Mouse (Mus musculus) inflammation-experienced regulatory T-cells, adult 16 weeks (primary cell): Measurements from ENCODE around the gene Aif1. TPM values are rescaled to one million over a fixed set of nuclear protein-coding genes. Genes with fewer than 3 reads are reported as not detected.

Experiments used
- polyA plus RNA-seq: library from polyadenylated mRNA; unstranded; fragments of 100-300 nt; shearing (Covaris generic); gene quantifications from one replicate; pipeline ENCODE4 v1.2.1, GENCODE M21; 2017

Aif1 gene
- 7.4 TPM for polyA plus RNA-seq

DNA sequence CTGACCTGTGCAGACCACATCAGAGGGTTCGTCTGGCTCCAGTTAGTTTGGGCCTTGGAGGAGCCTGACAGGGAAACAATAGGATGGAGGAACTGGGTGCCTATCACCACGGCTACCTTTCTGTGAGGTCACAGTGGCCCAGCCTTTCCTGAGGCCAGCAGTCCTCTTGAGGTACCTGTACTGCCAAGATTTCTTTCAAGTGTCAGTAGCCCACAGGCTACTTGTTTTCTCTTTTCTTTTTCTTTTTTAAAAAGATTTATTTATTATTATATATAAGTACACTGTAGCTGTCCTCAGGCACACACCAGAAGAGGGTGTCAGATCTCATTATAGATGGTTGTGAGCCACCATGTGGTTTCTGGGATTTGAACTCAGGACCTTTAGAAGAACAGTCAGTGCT is at the start of gene Aif1:
Aif1 (minus strand) TSS at position 101 of the 400 bp plus-strand sequence.

DNA sequence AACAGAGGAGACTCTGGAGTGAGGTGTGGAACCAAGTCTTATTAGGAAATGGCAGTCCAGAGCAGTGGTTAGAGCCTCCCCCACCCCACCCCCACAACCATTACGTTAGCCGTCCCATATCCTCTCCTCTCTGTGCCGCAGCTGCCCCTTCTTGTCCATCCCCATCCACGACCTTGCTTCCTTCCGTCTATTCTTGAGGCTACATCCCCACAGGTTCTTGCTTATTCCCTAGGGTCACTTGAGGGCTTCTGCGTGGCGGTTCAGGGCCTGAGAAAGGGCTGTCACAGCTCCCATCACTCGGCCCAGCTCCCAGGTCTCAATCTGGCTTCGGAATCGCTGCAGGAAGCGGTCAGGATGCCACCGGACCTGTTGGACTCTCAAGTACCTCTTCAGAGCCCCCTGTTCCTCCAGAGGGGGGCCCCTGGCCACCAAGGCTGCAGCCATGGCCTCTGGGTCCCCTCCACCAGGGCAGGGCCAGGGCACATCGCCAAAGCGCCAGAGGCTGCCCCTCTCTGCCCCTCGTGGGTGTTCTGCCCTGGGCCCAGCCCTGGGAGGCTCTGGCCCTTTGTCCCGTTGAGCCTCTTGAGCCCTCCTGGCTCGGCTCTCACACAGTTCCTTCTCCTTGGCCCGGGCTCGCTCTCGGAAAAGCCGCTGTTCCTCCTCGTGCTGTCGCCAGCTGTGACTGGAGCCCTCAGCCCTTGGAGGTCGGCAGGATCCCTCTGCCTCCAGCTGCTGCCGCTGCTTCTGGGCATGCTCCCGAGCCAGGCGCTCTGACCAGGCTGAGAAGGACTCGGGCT is 44.5 kb upstream of the Aif1 start, which contains the start of gene Gm16181:
Gm16181 (plus strand) TSS at position 679 of the 797 bp plus-strand sequence.

DNA sequence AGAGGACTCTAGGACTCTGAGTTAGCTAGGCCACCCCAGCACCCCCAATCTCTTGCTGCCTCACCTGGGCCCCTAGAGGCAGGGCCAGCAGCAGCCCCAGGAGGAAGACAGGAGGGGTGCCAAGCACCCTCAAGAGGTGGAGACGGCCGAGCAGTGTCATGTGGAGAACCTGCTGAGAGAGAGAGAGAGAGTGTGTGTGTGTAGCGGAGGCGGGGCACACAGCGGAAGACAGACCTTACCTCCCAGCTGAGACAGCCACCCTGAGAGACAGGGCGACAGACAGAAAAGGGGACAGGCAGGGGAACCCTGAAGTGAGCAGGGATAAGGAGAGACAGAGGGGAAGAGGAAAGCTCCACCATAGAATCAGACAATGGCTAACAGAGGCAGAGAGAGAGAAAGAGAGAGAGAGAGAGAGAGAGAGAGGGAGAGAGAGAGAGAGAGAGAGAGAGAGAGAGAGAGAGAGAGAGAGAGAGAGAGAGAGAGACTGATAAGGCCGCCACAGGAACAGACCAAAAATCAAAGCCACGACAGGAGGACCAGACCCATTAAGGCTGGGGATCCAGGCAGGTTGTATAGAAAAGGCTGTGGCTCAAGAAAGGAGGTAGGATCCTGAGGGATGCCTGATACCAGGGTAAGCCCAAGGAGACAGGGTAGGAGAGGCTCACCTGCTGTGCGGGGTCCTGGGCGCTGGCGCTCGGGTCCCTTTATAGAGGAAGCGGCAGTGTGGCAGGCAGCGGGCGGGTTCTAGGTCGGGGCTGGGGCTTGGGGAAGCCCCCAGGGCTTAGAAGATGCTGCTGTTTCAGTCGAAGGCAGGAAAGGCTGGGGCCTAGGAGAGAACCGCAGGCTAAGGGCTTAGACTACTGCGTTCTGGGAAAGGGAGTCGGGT is 28.9 kb upstream of the Aif1 start, which contains the start of gene Lta:
Lta (minus strand) TSS at position 858 of the 886 bp plus-strand sequence.

DNA sequence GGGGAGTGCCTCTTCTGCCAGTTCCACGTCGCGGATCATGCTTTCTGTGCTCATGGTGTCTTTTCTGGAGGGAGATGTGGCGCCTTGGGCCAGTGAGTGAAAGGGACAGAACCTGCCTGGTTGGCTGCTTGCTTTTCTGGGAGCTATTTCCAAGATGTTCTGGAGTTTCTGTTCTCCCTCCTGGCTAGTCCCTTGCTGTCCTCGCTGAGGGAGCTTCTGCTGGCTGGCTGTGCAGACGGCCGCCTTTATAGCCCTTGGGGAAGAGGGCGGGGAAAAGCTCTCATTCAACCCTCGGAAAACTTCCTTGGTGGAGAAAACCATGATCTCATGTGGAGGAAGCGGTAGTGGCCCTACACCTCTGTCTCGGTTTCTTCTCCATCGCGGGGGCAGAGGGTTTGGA is 25.9 kb upstream of the Aif1 start, which contains the start of gene Tnf:
Tnf (minus strand) TSS at position 221 of the 400 bp plus-strand sequence.

DNA sequence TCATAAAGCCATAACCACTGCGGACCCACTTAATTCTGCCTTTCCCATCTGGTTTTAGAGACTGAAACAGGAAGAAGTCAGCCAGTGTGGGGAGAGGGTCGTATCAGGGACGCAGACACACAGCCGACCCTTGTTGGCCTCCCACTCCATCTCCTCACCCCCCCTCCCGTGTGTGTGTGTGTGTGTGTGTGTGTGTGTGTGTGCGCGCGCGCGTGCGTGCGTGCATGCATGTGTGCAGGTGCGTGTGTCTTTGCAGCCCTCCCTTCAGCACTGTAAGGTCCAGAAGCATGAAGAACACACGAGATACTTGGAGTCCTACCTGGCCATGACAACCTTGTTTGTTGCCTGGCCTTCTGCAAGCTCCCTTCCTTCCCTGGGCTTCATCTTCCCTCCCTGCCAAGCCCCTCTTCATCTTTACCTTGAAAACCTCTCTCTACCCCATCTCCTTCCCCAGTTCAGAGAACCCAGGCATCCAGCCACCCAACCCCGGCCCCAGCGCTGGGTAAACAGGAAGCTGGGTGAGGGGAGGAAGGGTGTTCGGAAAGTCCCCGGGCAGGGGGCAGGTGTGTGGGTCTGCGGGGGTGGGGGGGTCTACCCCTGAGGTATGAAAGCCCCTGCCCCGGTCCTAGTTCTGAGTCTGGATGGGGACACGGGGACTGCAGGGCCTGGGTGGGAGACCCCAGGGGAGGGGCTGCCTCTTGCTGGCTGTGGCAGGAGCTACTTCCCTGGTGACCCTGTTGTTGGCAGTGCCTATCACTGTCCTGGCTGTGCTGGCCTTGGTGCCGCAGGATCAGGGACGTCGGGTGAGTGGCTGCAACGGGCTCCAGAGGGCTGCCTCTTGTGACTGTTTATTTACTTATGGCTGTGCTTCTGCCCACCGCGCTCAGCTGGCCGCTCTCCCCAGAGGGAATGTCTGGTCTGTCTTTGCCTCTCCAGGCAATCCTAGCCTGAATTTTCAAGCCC is 18.3 kb upstream of the Aif1 start, which contains the start of gene Ltb:
Ltb (plus strand) TSS at position 559 of the 963 bp plus-strand sequence.

DNA sequence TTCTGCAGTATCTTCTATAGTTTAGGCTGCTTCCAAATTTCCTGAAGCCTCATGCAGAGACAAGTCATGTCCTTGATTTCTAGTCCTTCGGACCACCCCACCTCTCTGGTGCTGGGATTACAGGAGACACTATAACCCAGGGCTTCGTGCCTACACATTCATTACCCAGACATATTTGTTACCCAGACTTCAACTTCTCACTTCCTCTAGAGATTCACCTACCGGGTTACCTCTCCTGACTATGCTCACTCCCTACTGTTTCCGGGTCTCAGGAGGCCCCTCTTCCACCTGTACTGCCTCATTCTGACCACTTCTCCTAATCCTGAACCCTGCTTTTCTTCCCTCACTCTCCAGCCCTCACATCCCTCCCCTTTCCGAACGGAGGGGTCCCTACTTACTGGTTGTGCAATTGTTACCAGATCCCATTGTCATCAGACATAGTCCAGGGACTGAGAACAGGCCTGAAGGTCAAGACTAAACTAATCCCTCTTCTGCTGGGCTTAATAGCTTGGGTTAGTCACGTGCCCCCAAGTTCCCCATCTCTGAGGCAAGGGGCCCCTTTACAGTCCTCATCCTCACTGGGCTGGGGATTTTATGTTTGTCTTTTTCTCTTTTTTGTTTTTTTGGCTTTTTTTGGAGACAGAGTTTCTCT is 12.2 kb upstream of the Aif1 start, which contains the start of gene Lst1:
Lst1 (minus strand) TSS at position 481 of the 652 bp plus-strand sequence.

DNA sequence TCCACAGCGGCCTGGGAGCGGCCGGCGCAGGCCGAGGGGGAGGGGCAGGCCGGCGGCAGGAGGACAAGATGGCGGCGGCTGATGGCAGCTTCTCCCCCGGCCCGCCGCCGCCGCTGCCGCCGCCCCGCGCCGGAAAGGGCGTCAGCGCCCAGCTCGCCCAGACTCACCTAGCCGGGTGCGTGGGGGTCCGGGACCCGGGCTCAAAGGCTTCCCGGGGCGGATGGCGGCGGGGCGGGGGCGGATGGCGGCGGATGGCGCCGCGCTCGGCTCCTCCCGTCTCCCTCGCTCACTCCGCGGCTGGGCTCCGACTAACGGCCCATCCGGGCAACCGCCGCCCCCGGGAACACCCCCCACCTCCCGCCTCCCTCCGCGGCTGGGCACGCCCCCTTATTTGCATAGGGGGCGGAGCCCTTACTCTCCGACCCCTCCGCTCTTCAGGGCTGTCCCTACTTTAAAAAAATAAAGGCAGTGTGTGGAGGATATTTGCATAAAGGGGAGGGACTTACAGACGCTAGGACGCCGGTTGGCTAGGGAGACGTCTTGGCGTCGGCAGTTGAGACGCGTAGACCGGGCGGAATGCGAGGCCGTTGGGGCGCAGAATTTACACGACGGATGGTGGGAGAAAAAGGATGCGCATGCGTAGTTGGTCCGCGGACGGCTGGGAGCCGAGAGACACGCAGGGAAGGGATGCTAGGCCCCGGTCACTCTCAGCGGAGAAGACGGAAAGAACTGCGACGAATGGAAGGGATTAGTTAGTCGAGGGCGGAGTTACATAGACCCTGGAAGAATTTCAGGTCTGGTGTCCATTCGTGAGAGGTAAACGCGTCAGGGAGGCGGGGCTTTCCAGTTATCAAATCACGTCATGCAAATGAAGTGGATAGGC is 11.1 kb downstream of the Aif1 start, which contains the start of gene Prrc2a:
Prrc2a (minus strand) TSS at position 330 of the 883 bp plus-strand sequence.

DNA sequence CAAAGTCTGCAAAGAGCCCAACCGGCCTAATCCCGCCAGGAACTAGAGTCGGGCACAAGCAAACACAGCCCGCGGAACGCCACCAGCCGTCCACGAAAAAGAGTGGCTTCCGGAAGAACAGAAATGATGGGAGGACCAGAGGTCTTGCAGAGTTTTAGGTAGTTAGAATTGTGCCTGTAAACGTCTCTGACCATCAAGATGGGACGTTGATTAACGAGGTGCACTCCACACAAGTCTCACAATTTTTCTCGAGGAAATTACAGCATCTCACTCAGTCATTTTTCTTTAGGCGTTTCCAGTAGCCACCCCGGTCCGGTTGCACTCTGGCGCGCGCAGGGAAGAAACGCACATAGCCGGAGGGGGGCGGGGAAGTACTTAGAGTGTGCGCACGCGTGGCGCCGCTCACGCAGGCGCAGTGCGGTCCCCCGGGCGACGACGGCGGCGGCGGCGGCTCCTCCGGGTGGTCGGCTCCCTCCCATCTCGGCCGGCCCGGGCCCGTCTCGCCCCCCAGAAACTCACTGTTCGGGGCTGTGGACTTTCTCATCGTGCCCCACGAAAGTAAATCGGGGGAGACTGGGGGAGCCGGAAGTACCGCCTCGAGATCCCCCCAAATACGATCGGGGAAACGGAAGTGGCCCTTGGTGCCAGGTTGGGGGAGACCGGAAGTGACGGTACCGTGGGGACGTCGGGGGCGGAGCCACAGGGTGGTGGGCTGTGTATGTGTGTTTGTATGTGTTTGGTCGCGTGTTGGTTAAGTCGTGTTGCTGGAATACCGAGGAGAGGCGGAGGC is 40.9 kb downstream of the Aif1 start, which contains the start of gene Bag6:
Bag6 (plus strand) TSS at position 378 of the 790 bp plus-strand sequence.

DNA sequence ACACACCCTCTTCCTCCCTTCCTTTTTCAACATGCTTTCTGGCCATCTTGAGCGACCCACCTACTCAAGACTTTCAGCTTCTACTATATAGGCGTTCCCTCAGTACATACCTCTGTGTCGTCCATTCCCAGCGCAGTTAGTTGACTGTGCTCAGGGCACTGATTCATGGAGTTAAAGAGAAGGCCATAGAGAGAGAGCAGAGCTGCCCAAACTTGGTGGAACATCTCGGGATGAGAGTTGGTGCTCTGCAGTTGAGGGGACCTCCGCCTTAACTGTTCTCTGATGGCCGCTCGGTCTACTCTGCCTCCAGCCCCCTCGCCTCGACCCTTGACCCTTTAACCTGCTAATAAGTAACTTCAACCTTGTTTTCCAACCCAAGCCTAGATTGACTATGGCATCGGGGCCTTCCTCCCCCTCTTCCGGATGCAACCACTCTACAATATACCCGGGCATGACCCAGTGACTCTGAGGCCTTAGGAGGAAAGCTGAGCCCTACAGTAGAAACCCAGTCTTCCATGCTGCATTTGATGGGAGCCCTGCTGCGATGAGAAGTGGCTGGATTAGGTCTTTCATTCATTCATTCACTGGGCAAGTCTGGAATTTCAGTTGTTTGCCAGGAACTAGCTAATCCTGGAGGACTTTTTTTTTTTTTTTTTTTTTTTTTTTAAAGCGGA is 44.2 kb downstream of the Aif1 start, which contains the start of gene Apom:
Apom (minus strand) TSS at position 551 of the 674 bp plus-strand sequence.

DNA sequence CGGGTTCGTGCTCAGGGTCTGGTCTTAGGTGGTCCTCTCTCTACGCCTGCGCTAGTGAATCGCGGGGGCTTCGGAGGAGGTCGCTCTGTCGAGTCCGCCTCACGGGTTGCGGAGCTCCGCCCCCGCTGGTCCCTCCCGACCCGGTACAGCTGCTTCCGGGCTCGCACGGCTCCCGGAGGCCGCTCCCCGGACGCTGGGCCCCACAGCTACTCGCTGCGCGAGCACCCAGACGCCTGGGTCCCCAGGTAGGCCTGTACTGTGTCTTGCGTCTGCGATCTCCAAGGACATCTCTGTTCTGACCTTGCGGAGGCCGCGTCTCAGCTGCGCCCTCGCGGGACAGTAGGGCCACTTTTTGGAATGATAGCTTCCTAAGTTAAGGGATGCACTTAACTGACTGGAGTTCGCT is 49.7 kb downstream of the Aif1 start, which contains the start of gene D17H6S53E:
D17H6S53E (plus strand) TSS at position 168 of the 406 bp plus-strand sequence.

DNA sequence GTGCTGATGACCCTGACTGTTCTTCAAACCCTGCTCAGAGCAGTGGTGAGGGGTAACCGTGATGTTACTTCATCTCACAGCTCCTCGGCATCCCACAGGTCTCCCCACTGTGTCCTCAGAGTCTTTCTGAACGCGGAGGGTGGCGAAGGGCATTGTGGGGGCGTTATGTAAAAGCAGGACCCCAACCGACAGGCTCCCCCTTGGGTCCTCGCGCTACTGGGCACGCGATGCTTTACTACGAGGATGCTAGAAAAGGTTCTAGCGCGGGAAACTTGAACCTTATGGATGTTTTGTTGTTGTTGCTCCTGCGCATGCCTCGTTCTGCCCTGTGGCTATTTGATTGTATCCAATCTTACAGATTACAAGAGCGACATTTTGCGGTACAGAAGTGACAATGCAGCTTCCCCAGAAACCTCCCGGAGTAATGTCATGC is 54.0 kb downstream of the Aif1 start, which contains the start of gene Csnk2b:
Csnk2b (minus strand) TSS at position 183 of the 433 bp plus-strand sequence.

DNA sequence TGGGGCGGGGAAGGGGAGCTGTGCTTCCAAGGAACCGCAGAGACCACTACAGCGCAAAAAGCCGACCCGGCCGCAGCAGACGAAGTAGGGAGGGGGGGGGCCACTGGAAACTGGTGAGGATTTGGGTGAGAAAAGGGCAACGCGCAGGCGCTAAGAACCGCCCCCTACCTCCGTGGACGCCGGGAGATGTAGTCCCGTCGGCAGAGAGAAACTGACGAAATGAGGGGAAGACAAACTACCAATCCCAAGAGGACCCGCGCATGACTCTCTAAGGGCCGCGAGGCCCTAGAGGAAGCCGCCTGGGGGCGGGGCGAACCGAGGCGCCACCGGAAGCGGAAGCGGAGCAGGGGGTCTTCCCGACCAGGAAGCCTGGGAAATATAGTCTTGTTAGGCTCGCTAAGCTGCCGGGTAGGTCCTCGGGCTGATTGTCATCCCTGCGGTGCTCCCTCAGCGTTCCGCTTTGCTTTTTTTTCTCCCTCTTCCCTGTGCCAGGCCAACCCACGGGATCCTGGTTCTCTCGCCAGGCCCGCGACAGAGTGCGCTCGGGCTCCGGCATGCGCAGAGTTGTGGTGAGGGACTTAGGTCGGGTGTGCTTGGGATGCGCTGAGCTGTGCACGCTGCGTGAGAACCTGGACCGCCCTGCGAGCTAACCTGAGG is 54.6 kb downstream of the Aif1 start, which contains the start of gene Gpank1:
Gpank1 (plus strand) TSS at position 313 of the 657 bp plus-strand sequence.

Other genes with a start within 250 kb of the Aif1 start
- gene Neu1, start 244.8 kb downstream of the Aif1 start, polyA plus RNA-seq, result 107 TPM
- 15.1 TPM for gene Hspa1b, start 216.8 kb downstream of the Aif1 start, polyA plus RNA-seq
- gene Gm20481, start 206.2 kb downstream of the Aif1 start, polyA plus RNA-seq, result not detected
- gene Hspa1a, start 203.9 kb downstream of the Aif1 start, polyA plus RNA-seq, result 4.3 TPM
- gene Hspa1l, start 203.4 kb downstream of the Aif1 start, polyA plus RNA-seq, result 0.13 TPM
- gene Lsm2, start 194.2 kb downstream of the Aif1 start, polyA plus RNA-seq, result 60.3 TPM
- 276 TPM for gene Vars, start 175.1 kb downstream of the Aif1 start, polyA plus RNA-seq
- 0.44 TPM for gene Vwa7, start 159.5 kb downstream of the Aif1 start, polyA plus RNA-seq
- gene Sapcd1, start 148.1 kb downstream of the Aif1 start, polyA plus RNA-seq, result 4.4 TPM
- gene Msh5, start 129.3 kb downstream of the Aif1 start, polyA plus RNA-seq, result 1.5 TPM
- 611 TPM for gene Clic1, start 126.1 kb downstream of the Aif1 start, polyA plus RNA-seq
- 2.5 TPM for gene Ddah2, start 117.0 kb downstream of the Aif1 start, polyA plus RNA-seq
- gene Ly6g6c, start 110.7 kb downstream of the Aif1 start, polyA plus RNA-seq, result not detected
- not detected for gene Mpig6b, start 109.9 kb downstream of the Aif1 start, polyA plus RNA-seq
- not detected for gene Ly6g6e, start 99.2 kb downstream of the Aif1 start, polyA plus RNA-seq
- not detected for gene Ly6g6d, start 98.0 kb downstream of the Aif1 start, polyA plus RNA-seq
- gene Ly6g6f, start 90.5 kb downstream of the Aif1 start, polyA plus RNA-seq, result not detected
- gene Abhd16a, start 86.8 kb downstream of the Aif1 start, polyA plus RNA-seq, result 86.4 TPM
- not detected for gene Ly6g5c, start 67.8 kb downstream of the Aif1 start, polyA plus RNA-seq
- gene Ly6g5b, start 60.6 kb downstream of the Aif1 start, polyA plus RNA-seq, result 2.4 TPM
- 62.3 TPM for gene Gpank1, start 54.6 kb downstream of the Aif1 start, polyA plus RNA-seq
- gene Csnk2b, start 54.0 kb downstream of the Aif1 start, polyA plus RNA-seq, result 279 TPM
- 5.5 TPM for gene D17H6S53E, start 49.7 kb downstream of the Aif1 start, polyA plus RNA-seq
- not detected for gene Apom, start 44.0 kb downstream of the Aif1 start, polyA plus RNA-seq
- 48.9 TPM for gene Bag6, start 40.9 kb downstream of the Aif1 start, polyA plus RNA-seq
- gene Prrc2a, start 11.2 kb downstream of the Aif1 start, polyA plus RNA-seq, result 17.8 TPM
- gene Lst1, start 12.4 kb upstream of the Aif1 start, polyA plus RNA-seq, result 9.5 TPM
- 1,703 TPM for gene Ltb, start 18.4 kb upstream of the Aif1 start, polyA plus RNA-seq
- 46.9 TPM for gene Tnf, start 25.9 kb upstream of the Aif1 start, polyA plus RNA-seq
- 140 TPM for gene Lta, start 29.3 kb upstream of the Aif1 start, polyA plus RNA-seq
- 1.6 TPM for gene Gm16181, start 44.8 kb upstream of the Aif1 start, polyA plus RNA-seq
- gene Atp6v1g2, start 57.6 kb upstream of the Aif1 start, polyA plus RNA-seq, result 8.7 TPM
- 23.1 TPM for gene Nfkbil1, start 59.7 kb upstream of the Aif1 start, polyA plus RNA-seq
- 257 TPM for gene Ddx39b, start 65.7 kb upstream of the Aif1 start, polyA plus RNA-seq
- gene H2-D1, start 86.7 kb upstream of the Aif1 start, polyA plus RNA-seq, result 7,111 TPM
- gene H2-Q1, start 144.3 kb upstream of the Aif1 start, polyA plus RNA-seq, result 0.34 TPM
- gene H2-Q2, start 166.2 kb upstream of the Aif1 start, polyA plus RNA-seq, result 20.6 TPM
- 36.3 TPM for gene H2-Q4, start 203.5 kb upstream of the Aif1 start, polyA plus RNA-seq
- 1,066 TPM for gene H2-Q6, start 248.8 kb upstream of the Aif1 start, polyA plus RNA-seq